Mouse (Mus musculus) liver, embryonic 13.5 days (tissue): ENCODE data around the gene C1ql1. TPM values are rescaled to one million over a fixed set of nuclear protein-coding genes. Genes with fewer than 3 reads are reported as not detected.
"Not testable (repeated sequence)": the region's sequence is repeated elsewhere in the genome, so short reads cannot be mapped to it uniquely, and the experiment has no call there.

Source experiments
- ATAC-seq: fragments of 200-750 bp; cut with Nextera tagmentation; 2 replicates; pipeline ENCODE4 v1.8.0; 2017; ENCODE audit warnings: low read depth, mild to moderate bottlenecking, moderate number of reproducible peaks, moderate library complexity
- DNase-seq: peaks from one replicate; pipeline ENCODE4 v3.0.0; 2022
- H3K27ac ChIP-seq: fragments of 300-500 bp; sonication (generic); 2 replicates; pipeline ENCODE4 v1.5.1; 2015; ENCODE audit warnings: moderate library complexity, mild to moderate bottlenecking, inconsistent platforms
- H3K27me3 ChIP-seq: fragments of 300-500 bp; sonication (generic); 2 replicates; pipeline ENCODE4 v1.6.1; 2015; ENCODE audit warnings: mild to moderate bottlenecking, inconsistent platforms
- H3K36me3 ChIP-seq: fragments of 300-500 bp; sonication (generic); 2 replicates; pipeline ENCODE4 v1.6.1; 2015; ENCODE audit warnings: mild to moderate bottlenecking, inconsistent platforms
- H3K4me1 ChIP-seq: fragments of 300-500 bp; sonication (generic); replicated peaks from 2 replicates; pipeline ENCODE4 v1.6.1; 2015; ENCODE audit warnings: inconsistent platforms
- H3K4me2 ChIP-seq: fragments of 300-500 bp; sonication (generic); 2 replicates; pipeline ENCODE4 v1.6.1; 2015; ENCODE audit warnings: inconsistent platforms, mild to moderate bottlenecking, moderate library complexity
- H3K4me3 ChIP-seq: fragments of 300-500 bp; sonication (generic); replicated peaks from 2 replicates; pipeline ENCODE4 v1.5.1; 2015; ENCODE audit warnings: mild to moderate bottlenecking, inconsistent platforms
- H3K9ac ChIP-seq: fragments of 300-500 bp; sonication (generic); 2 replicates; pipeline ENCODE4 v1.6.1; 2015; ENCODE audit warnings: mild to moderate bottlenecking, inconsistent platforms
- H3K9me3 ChIP-seq: fragments of 300-500 bp; sonication (generic); replicated peaks from 2 replicates; pipeline ENCODE4 v1.6.1; 2016; ENCODE audit warnings: inconsistent platforms
- WGBS: fragments of 180-500 bp; shearing (Covaris S2); methylation state at CpG from one replicate; pipeline ENCODE4 v1.1.7; 2015; ENCODE audit not compliant: insufficient replicate concordance; 5-methylcytosine and 5-hydroxymethylcytosine counted together
- polyA plus RNA-seq: library from polyadenylated mRNA; unstranded; fragments of >200 nt; fragmentation: Nextera tagmentation; extraction: Ambion mirVana; gene quantifications from 2 replicates; pipeline ENCODE4 v1.2.1, GENCODE M21; 2015

Gene C1ql1
- polyA plus RNA-seq, 1 experiment from 2014 or later, result 0.10 TPM

DNA sequence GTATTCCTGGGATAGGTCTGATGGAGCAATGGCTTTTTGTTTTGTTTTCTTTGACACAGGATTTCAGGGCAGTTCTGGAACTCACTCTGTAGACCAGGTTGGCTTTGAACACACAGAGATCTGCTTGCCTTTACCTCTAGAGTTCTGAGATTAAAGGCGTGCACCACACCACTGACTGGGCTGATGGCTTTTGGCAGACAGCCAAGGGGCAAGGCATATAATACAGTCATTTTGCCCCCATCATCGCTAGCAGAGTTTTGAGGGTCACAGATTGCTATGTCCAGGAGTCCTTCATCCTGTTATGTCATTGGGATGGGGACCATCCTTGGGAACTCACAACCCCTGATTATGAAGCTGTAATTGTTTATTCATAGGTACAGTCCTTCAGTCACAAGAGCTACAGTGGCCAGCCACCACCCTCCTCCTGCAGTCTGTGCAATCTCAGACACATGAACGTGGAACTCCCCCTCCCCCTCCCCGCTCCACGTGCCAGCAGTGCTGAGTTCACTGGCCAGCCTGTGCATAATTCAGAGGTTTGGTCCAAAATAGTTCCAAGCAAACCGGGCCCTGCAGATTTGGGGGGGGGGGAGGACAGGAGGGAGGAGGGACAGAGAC lies 31.7 kb upstream of the C1ql1 start:
- WGBS, result 43% methylated on average over 6 of the region's 6 CpGs
- no peak for DNase-seq
- ATAC-seq, result no peak

DNA sequence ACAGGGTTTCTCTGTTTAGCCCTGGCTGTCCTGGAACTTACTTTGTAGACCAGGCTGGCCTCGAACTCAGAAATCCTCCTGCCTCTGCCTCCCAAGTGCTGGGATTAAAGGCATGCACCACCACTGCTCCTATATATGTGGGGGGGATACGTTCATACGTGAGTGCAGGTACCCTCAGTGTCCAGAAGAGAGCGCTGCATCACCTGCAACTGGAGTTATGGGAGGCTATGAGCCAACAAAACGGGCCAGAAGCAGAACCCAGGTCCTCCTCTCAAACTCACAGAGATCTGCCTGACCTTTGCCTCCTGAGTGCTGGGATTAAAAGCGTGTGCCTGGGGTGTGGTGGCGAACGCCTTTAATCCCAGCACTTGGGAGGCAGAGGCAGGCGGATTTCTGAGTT lies 29.5 kb upstream of the C1ql1 start:
- H3K27me3 ChIP-seq, result peaks cover 30% of the 10 kb centered on the region
- not testable (repeated sequence) for H3K9me3 ChIP-seq, H3K4me2 ChIP-seq, DNase-seq, H3K36me3 ChIP-seq, H3K4me1 ChIP-seq, H3K4me3 ChIP-seq, ATAC-seq, H3K27ac ChIP-seq, H3K9ac ChIP-seq
- WGBS, result 63% methylated on average over 9 of the region's 9 CpGs

More for the DNA sequence above, 31.7 kb upstream of the C1ql1 start:
- H3K4me3 ChIP-seq, result no peak overlapping the region
- no peaks in the 10 kb centered on the region for H3K36me3 ChIP-seq
- H3K9me3 ChIP-seq, result no peaks in the 10 kb centered on the region
- H3K27me3 ChIP-seq, result peaks cover 17% of the 10 kb centered on the region; the same call in 1 of the 2 replicates
- H3K27ac ChIP-seq, result no peak overlapping the region
- no peak overlapping the region for H3K9ac ChIP-seq
- H3K4me1 ChIP-seq, result no peaks in the 10 kb centered on the region
- no peak overlapping the region for H3K4me2 ChIP-seq

- Histone ChIP-seq H3K9me3 (no peaks in the 10 kb centered on the region), H3K4me3 (no peak overlapping the region), H3K36me3 (no peaks in the 10 kb centered on the region), H3K27me3 (peaks cover 57% of the 10 kb centered on the region), H3K4me2 (no peak overlapping the region), H3K27ac (no peak overlapping the region), H3K4me1 (no peaks in the 10 kb centered on the region), H3K9ac (no peak overlapping the region)
- ATAC-seq (no peak), DNase-seq (no peak)
- WGBS, result 43% methylated on average over 1 of the region's 1 CpGs
Observed at GRCm38 (mm10) chr11:102972326-102972725, 25.8 kb upstream of the C1ql1 start.

DNA sequence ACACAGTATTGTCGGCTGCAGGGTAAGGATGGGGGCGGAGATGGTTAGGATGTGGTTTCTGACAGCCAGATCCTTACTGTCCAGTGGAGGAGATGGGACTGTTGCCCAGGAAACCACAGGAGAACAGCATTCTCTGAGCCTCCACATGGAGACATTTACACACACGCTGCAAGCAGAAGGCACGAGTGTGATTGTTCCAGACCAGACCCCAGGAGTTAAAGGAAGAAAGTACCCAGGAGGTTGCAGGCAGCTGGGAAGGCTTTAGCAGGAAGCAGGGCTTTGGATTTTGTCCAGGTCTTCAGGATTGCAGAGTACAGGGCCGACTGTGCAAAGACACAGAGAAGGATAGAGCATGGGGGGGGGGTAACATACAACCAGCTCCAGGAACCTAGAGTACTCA lies 25.1 kb upstream of the C1ql1 start:
- 19% methylated on average over 5 of the region's 5 CpGs for WGBS
- no peaks in the 10 kb centered on the region for H3K36me3 ChIP-seq
- H3K9ac ChIP-seq, result no peak overlapping the region
- ATAC-seq (no peak), DNase-seq (no peak)
- peaks cover 63% of the 10 kb centered on the region for H3K27me3 ChIP-seq
- H3K4me1 ChIP-seq, result no peaks in the 10 kb centered on the region
- no peaks in the 10 kb centered on the region for H3K9me3 ChIP-seq
- H3K27ac ChIP-seq, result no peak overlapping the region
- no peak overlapping the region for H3K4me3 ChIP-seq
- no peak overlapping the region for H3K4me2 ChIP-seq

GRCm38 (mm10) chr11:102964547-102965091 lies 18.1 kb upstream of the C1ql1 start:
- Histone ChIP-seq H3K4me2 (no peak overlapping the region), H3K36me3 (no peaks in the 10 kb centered on the region), H3K27me3 (peaks cover 82% of the 10 kb centered on the region), H3K4me1 (no peaks in the 10 kb centered on the region), H3K27ac (no peak overlapping the region), H3K9me3 (no peaks in the 10 kb centered on the region), H3K4me3 (no peak overlapping the region), H3K9ac (no peak overlapping the region)
- 62% methylated on average over 16 of the region's 16 CpGs for WGBS
- DNase-seq (no peak), ATAC-seq (no peak)

DNA sequence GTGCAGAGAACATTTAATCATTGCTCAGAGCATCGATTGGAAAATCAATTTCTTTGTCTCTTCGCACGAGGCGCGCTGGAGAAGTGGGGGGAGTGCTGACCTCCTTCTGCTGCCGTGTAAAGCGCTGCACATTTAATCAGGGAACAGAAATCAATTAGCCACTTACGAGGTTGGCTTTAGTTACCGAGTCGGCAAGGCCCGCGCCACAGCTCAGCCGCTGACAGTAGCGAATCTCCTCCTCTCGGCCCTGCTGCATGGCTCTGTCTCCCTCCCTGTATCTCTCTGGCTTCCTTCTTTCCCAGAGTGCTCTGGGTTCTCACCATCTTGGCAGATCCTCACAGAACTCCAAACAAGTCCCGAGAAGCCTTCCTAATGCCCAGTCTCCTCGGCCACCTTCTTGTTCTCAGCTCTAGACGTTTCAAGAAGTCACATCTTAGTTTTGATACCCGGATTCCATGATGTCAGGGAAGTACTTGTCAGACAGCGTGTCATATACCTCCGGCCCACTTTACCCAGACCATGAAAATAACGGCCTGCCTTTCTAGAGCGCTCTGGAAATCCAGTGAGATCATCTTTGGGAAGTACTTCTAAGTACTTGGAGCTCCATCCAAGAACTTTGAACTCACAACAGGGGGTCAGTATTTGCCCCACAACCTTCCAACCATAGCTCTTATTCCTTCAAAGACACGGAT lies 17.5 kb upstream of the C1ql1 start:
- H3K4me2 ChIP-seq, result no peak overlapping the region
- DNase-seq, result no peak
- 24% methylated on average over 24 of the region's 24 CpGs for WGBS

DNA sequence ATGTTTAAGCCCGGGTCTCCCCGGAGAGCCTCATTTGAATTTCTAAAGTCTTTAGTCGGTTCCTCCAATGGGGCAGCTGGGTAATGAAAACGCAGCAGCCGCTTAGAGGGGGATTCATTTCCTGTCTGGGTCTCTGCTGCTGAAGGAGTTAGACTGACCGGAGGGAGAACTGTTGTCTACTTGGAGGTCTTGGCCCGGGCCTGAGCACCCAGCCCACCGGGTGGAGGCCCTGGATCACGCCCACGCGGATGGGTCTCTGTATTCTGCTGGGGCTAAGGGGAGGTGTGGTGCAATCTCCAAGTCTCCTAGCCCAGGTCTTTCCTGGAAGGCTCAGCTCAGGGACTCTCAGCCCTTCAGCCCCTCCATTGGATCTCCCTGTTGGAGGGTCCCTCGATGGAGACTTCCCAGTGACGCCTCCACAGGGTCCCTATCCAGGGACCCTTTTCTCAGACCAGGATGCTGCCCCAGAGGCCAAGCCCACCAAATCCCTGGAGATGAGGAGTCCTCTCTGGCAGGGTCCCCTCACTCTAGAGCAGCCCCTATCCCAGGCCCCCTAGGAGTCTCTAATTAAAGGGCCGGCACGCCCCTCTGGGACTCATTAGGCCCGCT lies 16.9 kb upstream of the C1ql1 start:
- no peak for DNase-seq
- no peak for ATAC-seq
- no peaks in the 10 kb centered on the region for H3K9me3 ChIP-seq
- H3K36me3 ChIP-seq, result no peaks in the 10 kb centered on the region
- H3K27ac ChIP-seq, result no peak overlapping the region
- H3K4me2 ChIP-seq, result no peak overlapping the region
- H3K27me3 ChIP-seq, result peaks cover 77% of the 10 kb centered on the region
- WGBS, result 15% methylated on average over 16 of the region's 16 CpGs
- no peak overlapping the region for H3K4me3 ChIP-seq
- no peak overlapping the region for H3K9ac ChIP-seq
- H3K4me1 ChIP-seq, result no peaks in the 10 kb centered on the region

More for the DNA sequence above, 17.5 kb upstream of the C1ql1 start:
- peaks cover 78% of the 10 kb centered on the region for H3K27me3 ChIP-seq
- H3K9me3 ChIP-seq, result no peaks in the 10 kb centered on the region
- no peak overlapping the region for H3K27ac ChIP-seq
- no peaks in the 10 kb centered on the region for H3K36me3 ChIP-seq
- no peak for ATAC-seq
- no peak overlapping the region for H3K4me3 ChIP-seq
- no peaks in the 10 kb centered on the region for H3K4me1 ChIP-seq
- H3K9ac ChIP-seq, result no peak overlapping the region

DNA sequence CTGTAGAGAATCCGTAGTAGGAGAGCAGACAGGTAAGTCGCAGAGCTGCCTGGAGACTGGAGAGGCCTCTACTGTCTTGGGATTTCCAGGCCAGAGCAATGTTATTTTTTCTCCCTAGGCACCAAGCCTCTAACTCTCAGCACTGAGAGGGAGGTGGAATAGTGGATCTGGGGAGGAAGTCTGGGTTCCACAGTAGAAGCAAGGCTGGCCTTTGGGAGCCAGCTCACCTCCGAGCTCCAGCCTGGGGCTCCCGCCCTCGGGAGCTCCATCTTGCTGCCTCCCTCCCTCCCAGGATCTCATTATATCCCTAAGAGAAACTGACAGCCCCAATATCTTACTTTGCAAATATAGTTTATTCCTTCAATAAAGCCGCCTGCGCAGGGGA lies 16.4 kb upstream of the C1ql1 start:
- H3K36me3 ChIP-seq, result no peaks in the 10 kb centered on the region
- no peak for DNase-seq
- no peaks in the 10 kb centered on the region for H3K4me1 ChIP-seq
- no peak overlapping the region for H3K9ac ChIP-seq
- WGBS, result 34% methylated on average over 7 of the region's 7 CpGs
- no peak overlapping the region for H3K27ac ChIP-seq
- H3K4me2 ChIP-seq, result no peak overlapping the region
- H3K4me3 ChIP-seq, result no peak overlapping the region
- no peaks in the 10 kb centered on the region for H3K9me3 ChIP-seq
- ATAC-seq, result no peak
- H3K27me3 ChIP-seq, result peaks cover 77% of the 10 kb centered on the region

- ATAC-seq, result no peak
- Histone ChIP-seq H3K4me2 (no peak overlapping the region), H3K4me3 (no peak overlapping the region), H3K9me3 (no peaks in the 10 kb centered on the region), H3K9ac (no peak overlapping the region), H3K4me1 (no peaks in the 10 kb centered on the region), H3K27me3 (peaks cover 78% of the 10 kb centered on the region), H3K27ac (no peak overlapping the region), H3K36me3 (no peaks in the 10 kb centered on the region)
- DNase-seq, result no peak
- WGBS, result 69% methylated on average over 4 of the region's 4 CpGs
Observed at GRCm38 (mm10) chr11:102961082-102961481, 14.6 kb upstream of the C1ql1 start.

DNA sequence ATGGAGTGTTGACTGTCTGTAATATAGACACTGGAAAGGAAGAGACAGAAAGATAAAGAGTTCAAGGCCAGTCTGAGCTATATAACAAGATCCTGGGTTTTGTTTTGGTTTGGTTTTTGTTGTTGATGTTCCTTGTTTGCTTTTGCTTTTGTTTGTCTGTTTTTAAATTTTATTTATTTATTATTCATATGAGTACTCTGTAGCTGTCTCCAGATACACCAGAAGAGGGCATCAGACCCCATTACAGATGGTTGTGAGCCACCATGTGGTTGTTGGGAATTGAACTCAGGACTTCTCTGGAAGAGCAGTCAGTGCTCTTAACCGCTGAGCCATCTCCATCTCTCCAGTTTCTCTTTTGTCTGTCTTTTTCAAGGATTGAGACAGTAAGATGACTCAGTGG lies 12.4 kb upstream of the C1ql1 start:
- no peak overlapping the region for H3K4me2 ChIP-seq
- H3K36me3 ChIP-seq, result no peaks in the 10 kb centered on the region
- ATAC-seq, result no peak
- DNase-seq, result no peak
- no peak overlapping the region for H3K27ac ChIP-seq
- no peaks in the 10 kb centered on the region for H3K4me1 ChIP-seq
- H3K4me3 ChIP-seq, result no peak overlapping the region
- H3K9ac ChIP-seq, result no peak overlapping the region
- peaks cover 76% of the 10 kb centered on the region for H3K27me3 ChIP-seq
- H3K9me3 ChIP-seq, result no peaks in the 10 kb centered on the region
- WGBS, result 55% methylated on average over 1 of the region's 1 CpGs

DNA sequence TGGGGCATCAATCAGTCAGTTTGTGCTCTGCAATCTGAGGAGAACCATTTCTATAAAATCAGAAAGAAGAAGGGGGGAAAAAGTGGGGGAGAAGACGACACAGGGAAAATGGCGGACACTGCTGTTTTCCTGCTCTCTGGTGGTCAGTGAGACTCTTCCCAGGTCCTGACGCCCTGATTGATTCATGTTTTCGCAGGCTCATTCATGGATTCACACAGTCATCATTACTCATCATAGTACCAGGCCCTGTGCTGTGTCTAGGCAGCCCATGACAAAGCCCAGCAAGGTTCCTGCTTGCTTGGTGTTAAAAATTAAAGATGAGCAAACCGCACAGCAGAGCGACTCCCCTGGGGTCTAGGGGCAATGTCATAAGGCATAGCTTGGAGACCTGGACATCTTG lies 11.9 kb upstream of the C1ql1 start:
- no peak for DNase-seq
- peaks cover 74% of the 10 kb centered on the region for H3K27me3 ChIP-seq
- H3K36me3 ChIP-seq, result no peaks in the 10 kb centered on the region
- no peak for ATAC-seq
- WGBS, result 66% methylated on average over 6 of the region's 6 CpGs
- no peak overlapping the region for H3K4me3 ChIP-seq
- no peak overlapping the region for H3K27ac ChIP-seq
- H3K4me1 ChIP-seq, result no peaks in the 10 kb centered on the region
- H3K9ac ChIP-seq, result no peak overlapping the region
- no peak overlapping the region for H3K4me2 ChIP-seq
- H3K9me3 ChIP-seq, result no peaks in the 10 kb centered on the region
